Mouse (Mus musculus): ENCODE results near the gene Aldh18a1.

- TF ChIP-seq CTCF (IDR thresholded peaks at IDR 0.05; ENCODE audit: low read depth, low read length), result no peak
- TF ChIP-seq TAL1 (conservative IDR thresholded peaks at IDR 0.05; ENCODE audit: low read depth, low read length), result no peak
- TF ChIP-seq POLR2AphosphoS5 (IDR thresholded peaks at IDR 0.05; ENCODE audit: insufficient replicate concordance, low read depth, low read length), result no peak
- TF ChIP-seq GATA1 (IDR thresholded peaks at IDR 0.05; ENCODE audit: borderline replicate concordance, low read length), result no peak
- no peak for TF ChIP-seq GATA2 (IDR thresholded peaks at IDR 0.05; ENCODE audit: borderline replicate concordance, low read depth, low read length)
Observed at GRCm38 (mm10) chr19:40506965-40507364, 81.3 kb downstream of the Aldh18a1 start.
